In genomic region chr13:21321890-21322494, GRCm38 (mm10) we compare ENCODE assay signal across 10 mouse cellular contexts. TPM values are rescaled to one million over a fixed set of nuclear protein-coding genes. Genes with fewer than 3 reads are reported as not detected.
DNase-seq lines count a peak whose midpoint lies in the region; ATAC-seq and TF ChIP-seq lines count a peak whose summit lies in the region.
"Had no signal": no experiment of that assay in that cellular context is flagged by ENCODE, and none has a peak within 500 bp of the region (broad histone marks: within the 10 kb centered on the region; RNA-seq: fewer than 3 reads in every experiment).

No protein-coding gene starts in this region.

- peak overlapping the region; percentile 55 for H3K4me2 ChIP-seq in neural tube, embryonic 15.5 days

- peak overlapping the region; percentile 78 for H3K4me3 ChIP-seq in ES-Bruce4 (ENCODE audit: low read depth, low read length)
- peak overlapping the region; percentile 57 for H3K4me3 ChIP-seq in embryonic facial prominence, embryonic 10.5 days
- H3K4me3 ChIP-seq in neural tube, embryonic 15.5 days (replicated peaks), result peak overlapping the region; percentile 40

- intact Hi-C loops in left cerebral cortex, postnatal 36 days (cut with DNase I), result no loop called here

- H3K9ac ChIP-seq in ES-Bruce4 (ENCODE audit: low read depth, poor library complexity, severe bottlenecking), result peak overlapping the region; percentile 33
- H3K9ac ChIP-seq in neural tube, embryonic 15.5 days (replicated peaks), result peak overlapping the region; percentile 24; the same call in 1 of the 2 replicates

- no peak overlapping the region for H3K27ac ChIP-seq in ES-Bruce4 (ENCODE audit: insufficient read depth, low read length)
- H3K27ac ChIP-seq in embryonic facial prominence, embryonic 10.5 days (replicated peaks), result 0 out of 2 replicates have a peak overlapping the region, but pooled peaks have one; percentile 51
- H3K27ac ChIP-seq in neural tube, embryonic 15.5 days (replicated peaks), result no peak overlapping the region

- no peak for TF ChIP-seq CTCF in ES-Bruce4 (IDR thresholded peaks at IDR 0.05; ENCODE audit: low read depth, low read length)

- under 1% methylated on average over 18 of the region's 18 CpGs for WGBS in embryonic facial prominence, embryonic 10.5 days
- WGBS in neural tube, embryonic 15.5 days, result 2% methylated on average over 18 of the region's 18 CpGs

- no peak for DNase-seq in frontal cortex, postnatal 10 days (ENCODE audit: low spot score in 2 of 2)
- DNase-seq in embryonic facial prominence, embryonic 10.5 days (ENCODE audit: low spot score), result peak; percentile 50
- peak; percentile 18 to 19 for DNase-seq in left cerebral cortex, postnatal 36 days (ENCODE audit: low spot score in 2 of 2)
- DNase-seq in thymus, postnatal 4 days, result no peak

- no peak for TF ChIP-seq POLR2A in ES-Bruce4 (IDR thresholded peaks at IDR 0.05; ENCODE audit: insufficient read depth, low read length)

- no peaks in the 10 kb centered on the region for H3K4me1 ChIP-seq in ES-Bruce4 (ENCODE audit: control insufficient read depth, insufficient read depth, low read length)
- H3K4me1 ChIP-seq in embryonic facial prominence, embryonic 10.5 days, result 0 out of 2 replicates have a peak, but pooled peaks cover 3% of the 10 kb centered on the region
- H3K4me1 ChIP-seq in neural tube, embryonic 15.5 days, result peaks cover 9% of the 10 kb centered on the region

- H3K27me3 ChIP-seq in ES-Bruce4 (ENCODE audit: control insufficient read depth, insufficient read depth, low read length, poor library complexity, severe bottlenecking), result no peaks in the 10 kb centered on the region; the same call in 1 of the 2 replicates
- no peaks in the 10 kb centered on the region for H3K27me3 ChIP-seq in embryonic facial prominence, embryonic 10.5 days (replicated peaks; ENCODE audit: low read depth, poor library complexity, severe bottlenecking)
- H3K27me3 ChIP-seq in neural tube, embryonic 15.5 days (replicated peaks), result peaks cover 12% of the 10 kb centered on the region; the same call in 1 of the 2 replicates

- no peaks in the 10 kb centered on the region for H3K36me3 ChIP-seq in ES-Bruce4 (ENCODE audit: control insufficient read depth, insufficient read depth, low read length, poor library complexity, severe bottlenecking)
- H3K36me3 ChIP-seq in embryonic facial prominence, embryonic 10.5 days (replicated peaks), result no peaks in the 10 kb centered on the region
- no peaks in the 10 kb centered on the region for H3K36me3 ChIP-seq in neural tube, embryonic 15.5 days

- H3K9me3 ChIP-seq in ES-Bruce4 (replicated peaks; ENCODE audit: control insufficient read depth, insufficient read depth, low read length, poor library complexity, severe bottlenecking), result no peaks in the 10 kb centered on the region
- no peaks in the 10 kb centered on the region for H3K9me3 ChIP-seq in embryonic facial prominence, embryonic 10.5 days
- H3K9me3 ChIP-seq in neural tube, embryonic 15.5 days (replicated peaks), result no peaks in the 10 kb centered on the region

- TF ChIP-seq EP300 in ES-Bruce4 (IDR thresholded peaks at IDR 0.05; ENCODE audit: insufficient read depth, low read depth, low read length), result no peak

- ATAC-seq in frontal cortex, adult (ENCODE audit: low TSS enrichment), result peak; percentile 66
- peak; percentile 32; the same call in 1 of the 2 replicates for ATAC-seq in neural tube, embryonic 15.5 days (ENCODE audit: low FRiP score)
- ATAC-seq in granulocyte monocyte progenitor cell, adult 5-6 weeks (replicated peaks; ENCODE audit: poor library complexity, severe bottlenecking), result no peak

RNA-seq across cellular contexts. Expression of gene Gpx6, which starts 10.1 kb away (rescaled TPM):
- 1.2 and 2.2 TPM in 2 replicates for polyA plus RNA-seq in ES-Bruce4 (2011; ENCODE audit: insufficient read depth, insufficient read length, low read depth, missing spikeins)
- polyA plus RNA-seq in embryonic facial prominence, embryonic 10.5 days (2016; fragmentation: Nextera tagmentation; extraction: Ambion mirVana), result 0.24 and 0.36 TPM in 2 replicates
- total RNA-seq in left cerebral cortex, postnatal 36 days (2021), result not detected
- polyA plus RNA-seq in neural tube, embryonic 15.5 days (2015; fragmentation: Nextera tagmentation; extraction: Ambion mirVana), result 0.24 and 0.27 TPM in 2 replicates
- not detected in 2 replicates for total RNA-seq in granulocyte monocyte progenitor cell, adult 5-6 weeks (2014; fragmentation: Nextera tagmentation)
- not detected in 2 replicates for total RNA-seq in granulocyte monocyte progenitor cell, adult 5-6 weeks (2017)
- polyA plus RNA-seq: C2C12; spleen, adult 2 months had no signal

RNA-seq across cellular contexts. Expression of gene Olfr1367, which starts 24.7 kb away (rescaled TPM):
- polyA plus RNA-seq in ES-Bruce4 (2011; ENCODE audit: insufficient read depth, insufficient read length, low read depth, missing spikeins), result not detected in 2 replicates
- polyA plus RNA-seq in embryonic facial prominence, embryonic 10.5 days (2016; fragmentation: Nextera tagmentation; extraction: Ambion mirVana), result not detected in 2 replicates
- not detected for total RNA-seq in left cerebral cortex, postnatal 36 days (2021)
- polyA plus RNA-seq in neural tube, embryonic 15.5 days (2015; fragmentation: Nextera tagmentation; extraction: Ambion mirVana), result not detected in 2 replicates
- not detected in 2 replicates for total RNA-seq in granulocyte monocyte progenitor cell, adult 5-6 weeks (2014; fragmentation: Nextera tagmentation)
- total RNA-seq in granulocyte monocyte progenitor cell, adult 5-6 weeks (2017), result not detected in 2 replicates
- polyA plus RNA-seq: C2C12; spleen, adult 2 months had no signal

RNA-seq across cellular contexts. Expression of gene Gpx5, which starts 29.5 kb away (rescaled TPM):
- polyA plus RNA-seq in ES-Bruce4 (2011; ENCODE audit: insufficient read depth, insufficient read length, low read depth, missing spikeins), result not detected in 2 replicates
- not detected in 2 replicates for polyA plus RNA-seq in embryonic facial prominence, embryonic 10.5 days (2016; fragmentation: Nextera tagmentation; extraction: Ambion mirVana)
- not detected for total RNA-seq in left cerebral cortex, postnatal 36 days (2021)
- not detected in 2 replicates for polyA plus RNA-seq in neural tube, embryonic 15.5 days (2015; fragmentation: Nextera tagmentation; extraction: Ambion mirVana)
- total RNA-seq in granulocyte monocyte progenitor cell, adult 5-6 weeks (2014; fragmentation: Nextera tagmentation), result not detected in 2 replicates
- total RNA-seq in granulocyte monocyte progenitor cell, adult 5-6 weeks (2017), result not detected in 2 replicates
- polyA plus RNA-seq: C2C12; spleen, adult 2 months had no signal

RNA-seq across cellular contexts. Expression of gene Zscan12, which starts 40.6 kb away (rescaled TPM):
- 15.6 and 17.9 TPM in 2 replicates for polyA plus RNA-seq in ES-Bruce4 (2011; ENCODE audit: insufficient read depth, insufficient read length, low read depth, missing spikeins)
- 19.3 and 20.4 TPM in 2 replicates for polyA plus RNA-seq in embryonic facial prominence, embryonic 10.5 days (2016; fragmentation: Nextera tagmentation; extraction: Ambion mirVana)
- total RNA-seq in left cerebral cortex, postnatal 36 days (2021), result 1 to 10 TPM; 7.1 to 9.4 TPM
- 12.4 and 13.0 TPM in 2 replicates for polyA plus RNA-seq in neural tube, embryonic 15.5 days (2015; fragmentation: Nextera tagmentation; extraction: Ambion mirVana)
- 8.4 and 8.6 TPM in 2 replicates for total RNA-seq in granulocyte monocyte progenitor cell, adult 5-6 weeks (2014; fragmentation: Nextera tagmentation)
- 11.1 and 20.0 TPM in 2 replicates for total RNA-seq in granulocyte monocyte progenitor cell, adult 5-6 weeks (2017)

Comparison
In these comparisons a context has a peak if more than half of its experiments do, and no peak if none do; other contexts are left out.
1. DNase-seq: peak in embryonic facial prominence, embryonic 10.5 days (single experiment) and left cerebral cortex, postnatal 36 days (2 of 2); none in frontal cortex, postnatal 10 days (0 of 2) and thymus, postnatal 4 days (single experiment).
2. Peak in every context shown above with its lines, with median percentiles within 50 percentile points of each other: H3K4me3 ChIP-seq.